Mouse (Mus musculus) right cerebral cortex, postnatal 14 days (tissue): ENCODE data around the gene Olfr924.
A peak's percentile ranks its signal among the peaks of the same experiment; 100 is the strongest.
"Not testable (repeated sequence)": the region's sequence is repeated elsewhere in the genome, so short reads cannot be mapped to it uniquely, and the experiment has no call there.

ENCODE experiments used
- DNase-seq: peaks from one replicate; pipeline ENCODE4 v3.0.0; 2022

Olfr924 gene

DNA sequence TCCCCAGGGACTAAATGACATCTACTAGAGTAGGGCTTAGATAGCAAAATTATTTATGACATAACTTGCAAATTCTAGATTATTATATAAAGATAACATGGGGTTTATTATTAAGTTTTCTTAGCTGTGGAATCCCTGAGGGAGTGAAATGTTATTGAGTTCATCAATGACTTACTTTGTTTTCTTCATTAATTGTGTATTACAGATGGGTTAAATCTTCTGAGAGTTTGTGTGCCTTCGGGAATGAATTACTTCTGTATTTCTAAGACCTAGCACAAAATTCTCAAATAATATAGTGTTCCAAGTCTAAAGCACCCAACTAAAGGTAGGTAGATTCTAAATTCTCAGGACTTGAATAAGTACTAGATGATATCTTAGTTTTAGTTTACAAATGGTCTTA, at the start of gene Olfr924:
Gene Olfr924, plus strand, starts transcription at position 301 of the 400 bp plus-strand sequence.
- no peak for DNase-seq

- peak; percentile 9 for DNase-seq
Observed at GRCm38 (mm10) chr9:38805696-38806095, 38.6 kb upstream of the Olfr924 start.

DNA sequence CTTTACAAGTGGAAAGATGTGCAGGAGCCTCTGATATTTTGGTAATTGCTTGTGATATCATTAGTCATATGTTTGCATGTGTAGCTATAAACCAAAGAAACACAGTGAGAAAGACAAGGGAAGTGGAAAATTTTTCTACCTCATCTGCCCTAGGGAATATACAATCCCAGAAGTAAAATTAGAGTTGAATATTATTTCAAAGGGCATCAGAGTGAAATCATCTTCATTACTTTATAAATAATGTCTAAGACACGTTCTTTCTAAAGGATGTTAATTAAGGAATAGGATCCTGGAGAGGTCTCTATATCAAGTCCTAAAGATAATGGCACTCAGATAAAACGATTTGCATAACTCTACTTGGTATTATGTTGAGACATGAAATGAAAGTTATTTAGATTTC, 29.9 kb upstream of the Olfr924 start, which contains the start of gene Olfr922:
Gene Olfr922, plus strand, starts transcription at position 301 of the 400 bp plus-strand sequence.
- DNase-seq: no peak

GRCm38 (mm10) chr9:38815458-38815986, 28.7 kb upstream of the Olfr924 start:
- DNase-seq: no peak

DNA sequence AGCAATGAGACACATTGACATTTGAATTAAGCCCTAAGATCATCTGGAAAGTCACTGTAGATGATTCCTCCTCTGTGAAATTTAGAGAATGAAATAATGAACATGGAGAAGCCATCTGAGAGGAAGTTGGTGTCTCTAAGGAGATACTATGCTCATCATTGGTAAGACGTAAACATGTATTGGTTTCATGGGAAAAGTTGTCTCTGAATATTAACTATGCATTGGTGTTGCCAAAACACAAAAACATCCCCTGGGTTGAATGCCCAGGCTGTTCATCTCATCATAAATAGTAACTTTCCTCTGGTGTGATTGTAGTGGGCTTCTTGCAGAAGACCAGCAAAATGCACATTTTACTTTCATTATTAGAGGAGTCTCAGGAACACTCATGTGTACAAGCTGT, 18.0 kb upstream of the Olfr924 start, which contains the start of gene Olfr923:
Gene Olfr923, plus strand, starts transcription at position 301 of the 400 bp plus-strand sequence.
- DNase-seq: no peak

DNA sequence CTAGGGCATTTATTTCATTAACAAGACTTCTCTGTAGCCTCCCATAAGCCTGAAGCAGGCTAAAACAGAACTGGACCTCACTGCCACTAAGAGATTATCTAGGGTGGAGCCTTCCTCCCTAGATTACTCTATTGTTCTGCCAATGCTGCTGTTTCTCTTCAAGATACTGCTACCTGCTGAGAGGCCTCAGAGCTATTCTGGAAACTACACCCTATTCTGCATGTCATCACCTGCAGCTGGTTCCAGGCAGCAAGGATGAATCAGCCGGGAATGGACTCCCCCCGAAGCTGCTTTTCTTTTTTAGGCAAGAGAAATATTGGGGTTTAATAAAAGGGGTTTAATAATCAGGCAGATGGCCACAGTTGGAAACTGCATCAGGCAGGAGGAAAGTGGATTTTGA, 11.2 kb upstream of the Olfr924 start:
- no peak for DNase-seq

DNA sequence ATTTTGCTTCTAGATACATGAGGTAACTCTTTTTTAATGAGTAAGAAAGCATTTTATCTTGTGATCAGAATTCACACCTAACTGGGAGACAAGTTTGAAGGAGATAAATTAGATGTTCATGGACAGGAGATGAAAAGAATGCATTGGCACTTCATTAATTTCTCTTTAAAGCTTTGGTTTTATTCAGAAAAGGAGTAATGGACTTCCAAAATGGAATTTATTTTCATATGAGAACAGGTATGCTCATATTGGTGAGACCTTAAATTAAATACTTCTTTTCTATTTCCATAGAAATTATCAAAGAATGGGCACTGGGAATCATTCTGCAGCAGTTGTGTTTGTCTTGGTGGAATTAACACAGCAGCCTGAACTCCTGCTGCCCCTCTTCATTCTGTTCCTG, 10.5 kb downstream of the Olfr924 start, which contains the start of gene Olfr26:
Gene Olfr26, plus strand, starts transcription at position 301 of the 400 bp plus-strand sequence.
- DNase-seq: no peak

- not testable (repeated sequence) for DNase-seq
Observed at GRCm38 (mm10) chr9:38874880-38875279, 30.6 kb downstream of the Olfr924 start.

GRCm38 (mm10) chr9:38876826-38877225, 32.6 kb downstream of the Olfr924 start, which contains the start of gene Olfr926:
Gene Olfr926, plus strand, starts transcription at chr9:38877126.
- no peak for DNase-seq
